Mouse (Mus musculus) intestine, embryonic 16.5 days (tissue): ENCODE data around the gene Rfxank. TPM values are rescaled to one million over a fixed set of nuclear protein-coding genes. Genes with fewer than 3 reads are reported as not detected.

Experiments
- microRNA-seq: library from miRNA; unstranded; fragments of <30 nt; microRNA quantifications from one replicate; pipeline ENCODE4, GENCODE M21; 2016
- polyA plus RNA-seq: library from polyadenylated mRNA; unstranded; fragments of >200 nt; fragmentation: Nextera tagmentation; extraction: Ambion mirVana; gene quantifications from 2 replicates; pipeline ENCODE4 v1.2.1, GENCODE M21; 2015

Gene Rfxank
- polyA plus RNA-seq, 1 experiment from 2014 or later = 15.3 TPM

Small RNA genes within 50 kb of the gene (microRNA-seq; reads per million reads assigned to microRNA genes)
- not detected for gene Mir7066

Other genes with a start within 250 kb of the Rfxank start
- 2.8 TPM in 2 replicates for gene Tssk6, start 237.0 kb downstream of the Rfxank start, polyA plus RNA-seq
- 233 and 243 TPM in 2 replicates for gene Ndufa13, start 236.6 kb downstream of the Rfxank start, polyA plus RNA-seq
- gene Yjefn3, start 236.4 kb downstream of the Rfxank start, polyA plus RNA-seq = 3.2 and 3.8 TPM in 2 replicates
- gene Gatad2a, start 142.8 kb downstream of the Rfxank start, polyA plus RNA-seq = 36.0 and 38.9 TPM in 2 replicates
- gene Mau2, start 96.4 kb downstream of the Rfxank start, polyA plus RNA-seq = 44.4 and 45.5 TPM in 2 replicates
- gene Sugp1, start 96.3 kb downstream of the Rfxank start, polyA plus RNA-seq = 33.0 and 37.0 TPM in 2 replicates
- gene Tm6sf2, start 66.2 kb downstream of the Rfxank start, polyA plus RNA-seq = 106 and 152 TPM in 2 replicates
- 0.10 and 0.11 TPM in 2 replicates for gene Hapln4, start 55.7 kb downstream of the Rfxank start, polyA plus RNA-seq
- gene Ncan, start 18.3 kb downstream of the Rfxank start, polyA plus RNA-seq = 0.89 and 0.98 TPM in 2 replicates
- gene Nr2c2ap, start 7.8 kb downstream of the Rfxank start, polyA plus RNA-seq = 50.7 and 51.7 TPM in 2 replicates
- 38.4 and 42.4 TPM in 2 replicates for gene Borcs8, start 345 bp upstream of the Rfxank start, polyA plus RNA-seq
- 0.11 and 0.23 TPM in 2 replicates for gene Mef2b, start 557 bp upstream of the Rfxank start, polyA plus RNA-seq
- 66.9 and 67.7 TPM in 2 replicates for gene Tmem161a, start 33.2 kb upstream of the Rfxank start, polyA plus RNA-seq
- gene Slc25a42, start 73.2 kb upstream of the Rfxank start, polyA plus RNA-seq = 7.6 and 10.5 TPM in 2 replicates
- gene Sugp2, start 95.1 kb upstream of the Rfxank start, polyA plus RNA-seq = 17.3 and 18.1 TPM in 2 replicates
- gene Armc6, start 95.3 kb upstream of the Rfxank start, polyA plus RNA-seq = 25.1 and 29.0 TPM in 2 replicates
- gene Homer3, start 143.7 kb upstream of the Rfxank start, polyA plus RNA-seq = 25.5 and 26.0 TPM in 2 replicates
- 44.2 and 48.4 TPM in 2 replicates for gene Ddx49, start 163.3 kb upstream of the Rfxank start, polyA plus RNA-seq
- 432 and 443 TPM in 2 replicates for gene Cope, start 163.4 kb upstream of the Rfxank start, polyA plus RNA-seq
- gene Cers1, start 176.6 kb upstream of the Rfxank start, polyA plus RNA-seq = 2.1 and 3.2 TPM in 2 replicates
- 0.53 and 0.78 TPM in 2 replicates for gene Gdf1, start 190.7 kb upstream of the Rfxank start, polyA plus RNA-seq
- 6.8 and 7.4 TPM in 2 replicates for gene Upf1, start 214.1 kb upstream of the Rfxank start, polyA plus RNA-seq
- gene Comp, start 234.4 kb upstream of the Rfxank start, polyA plus RNA-seq = 0.39 and 0.51 TPM in 2 replicates